Mouse (Mus musculus) heart, postnatal 0 days (tissue): ENCODE data around the gene Dohh. TPM values are rescaled to one million over a fixed set of nuclear protein-coding genes. Genes with fewer than 3 reads are reported as not detected.

Experiments
- ATAC-seq: fragments of 200-750 bp; cut with Nextera tagmentation; 2 replicates; pipeline ENCODE4 v1.8.0; 2017; ENCODE audit warnings: low read depth, moderate number of reproducible peaks, moderate library complexity; ENCODE audit not compliant: insufficient read depth
- DNase-seq: peaks from one replicate; pipeline ENCODE4 v3.0.0-alpha.2; 2016; ENCODE audit warnings: low spot score
- H3K27ac ChIP-seq: fragments of 300-500 bp; sonication (generic); 2 replicates; pipeline ENCODE4 v1.5.1; 2014; ENCODE audit warnings: low read depth, mild to moderate bottlenecking
- H3K27me3 ChIP-seq: fragments of 300-500 bp; sonication (generic); 2 replicates; pipeline ENCODE4 v1.6.1; 2014; ENCODE audit warnings: low read length, mixed read lengths; ENCODE audit not compliant: control insufficient read depth, insufficient read depth
- H3K36me3 ChIP-seq: fragments of 300-500 bp; sonication (generic); replicated peaks from 2 replicates; pipeline ENCODE4 v1.6.1; 2014; ENCODE audit warnings: low read length, mixed read lengths; ENCODE audit not compliant: control insufficient read depth, insufficient read depth
- H3K4me1 ChIP-seq: fragments of 300-500 bp; sonication (generic); 2 replicates; pipeline ENCODE4 v1.6.1; 2014; ENCODE audit warnings: antibody characterized with exemption; ENCODE audit not compliant: control insufficient read depth, insufficient read depth
- H3K4me2 ChIP-seq: fragments of 300-500 bp; sonication (generic); 2 replicates; pipeline ENCODE4 v1.6.1; 2014; ENCODE audit warnings: low read depth, mild to moderate bottlenecking, low read length, moderate library complexity
- H3K4me3 ChIP-seq: fragments of 300-500 bp; sonication (generic); 2 replicates; pipeline ENCODE4 v1.5.1; 2014; ENCODE audit warnings: low read depth, low read length
- H3K9ac ChIP-seq: fragments of 300-500 bp; sonication (generic); replicated peaks from 2 replicates; pipeline ENCODE4 v1.6.1; 2014; ENCODE audit warnings: low read depth, low read length, mixed read lengths
- H3K9me3 ChIP-seq: fragments of 300-500 bp; sonication (generic); replicated peaks from 2 replicates; pipeline ENCODE4 v1.6.1; 2016; ENCODE audit warnings: low read length; ENCODE audit not compliant: control insufficient read depth
- CTCF ChIP-seq: IDR thresholded peaks from 2 replicates; pipeline ENCODE4 v1.5.1; 2016; ENCODE audit warnings: antibody characterized with exemption, control low read depth, low read depth
- EP300 ChIP-seq: IDR thresholded peaks from 2 replicates; pipeline ENCODE4 v1.6.1; 2016; ENCODE audit warnings: antibody characterized with exemption, low read depth
- WGBS: fragments of 180-500 bp; shearing (Covaris S2); extraction: QIAGEN DNeasy Blood & Tissue Kit; methylation state at CpG from one replicate; pipeline ENCODE4 v1.1.7; 2014; 5-methylcytosine and 5-hydroxymethylcytosine counted together
- polyA plus RNA-seq: library from polyadenylated mRNA; unstranded; fragments of >200 nt; fragmentation: Nextera tagmentation; extraction: Ambion mirVana; gene quantifications from 2 replicates; pipeline ENCODE4 v1.2.1, GENCODE M21; 2015
- total RNA-seq: library from RNA; depleted of rRNA; stranded (reverse); fragments of >200 nt; gene quantifications from 2 replicates; pipeline ENCODE4 v1.2.3, GENCODE M21; 2014; ENCODE audit warnings: low replicate concordance

Dohh gene
- total and polyA plus RNA-seq, 2 experiments from 2014 or later: 75.2 to 123 TPM

DNA sequence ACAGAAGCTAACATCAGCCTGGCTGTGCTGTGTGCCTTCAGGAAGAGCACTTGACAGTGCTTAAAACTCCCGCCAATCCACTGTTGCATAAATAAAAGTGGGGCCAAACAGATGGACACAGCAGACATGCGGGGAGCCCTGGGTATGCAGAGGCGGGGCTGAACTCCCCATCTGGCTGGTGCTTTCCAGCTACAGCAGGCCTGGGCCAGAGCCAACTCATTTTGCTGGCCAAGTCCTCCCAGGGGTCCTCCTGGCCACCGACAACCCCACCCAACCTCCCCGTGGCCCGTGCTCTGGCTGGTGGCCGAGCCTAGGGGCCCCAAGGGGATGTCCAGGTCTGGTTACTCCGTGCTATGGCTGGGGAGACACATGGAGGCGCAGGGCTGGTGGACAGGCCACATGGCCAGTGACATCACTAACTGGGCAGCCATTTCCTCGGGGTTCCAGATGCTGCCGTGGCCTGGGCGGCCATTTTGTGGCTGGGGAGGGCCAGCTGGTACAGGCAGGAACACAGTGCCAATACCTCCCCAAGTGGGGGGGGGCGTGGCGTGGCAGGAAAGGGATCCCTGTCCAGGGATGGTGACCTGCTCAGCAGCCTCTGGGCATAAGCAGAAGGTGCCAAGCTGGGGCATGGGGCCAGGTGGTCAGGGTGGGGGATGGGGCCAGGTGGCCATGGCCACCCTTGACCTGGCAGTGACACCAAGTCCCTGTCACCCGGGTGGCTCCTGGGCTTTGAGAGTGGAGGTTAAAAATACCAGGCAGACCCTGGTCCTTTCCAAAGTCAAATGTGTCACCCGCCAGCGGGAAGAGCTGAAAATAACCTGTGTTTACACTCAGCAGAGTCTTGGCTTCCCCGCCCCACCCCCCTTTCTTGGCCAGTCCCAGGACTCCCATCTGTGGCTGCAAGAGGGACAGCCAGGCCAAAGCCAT, 27.5 kb downstream of the Dohh start:
- Histone ChIP-seq H3K27me3 (no peaks in the 10 kb centered on the region), H3K4me1 (peaks cover 83% of the 10 kb centered on the region)
- ATAC-seq: peak; percentile 55

DNA sequence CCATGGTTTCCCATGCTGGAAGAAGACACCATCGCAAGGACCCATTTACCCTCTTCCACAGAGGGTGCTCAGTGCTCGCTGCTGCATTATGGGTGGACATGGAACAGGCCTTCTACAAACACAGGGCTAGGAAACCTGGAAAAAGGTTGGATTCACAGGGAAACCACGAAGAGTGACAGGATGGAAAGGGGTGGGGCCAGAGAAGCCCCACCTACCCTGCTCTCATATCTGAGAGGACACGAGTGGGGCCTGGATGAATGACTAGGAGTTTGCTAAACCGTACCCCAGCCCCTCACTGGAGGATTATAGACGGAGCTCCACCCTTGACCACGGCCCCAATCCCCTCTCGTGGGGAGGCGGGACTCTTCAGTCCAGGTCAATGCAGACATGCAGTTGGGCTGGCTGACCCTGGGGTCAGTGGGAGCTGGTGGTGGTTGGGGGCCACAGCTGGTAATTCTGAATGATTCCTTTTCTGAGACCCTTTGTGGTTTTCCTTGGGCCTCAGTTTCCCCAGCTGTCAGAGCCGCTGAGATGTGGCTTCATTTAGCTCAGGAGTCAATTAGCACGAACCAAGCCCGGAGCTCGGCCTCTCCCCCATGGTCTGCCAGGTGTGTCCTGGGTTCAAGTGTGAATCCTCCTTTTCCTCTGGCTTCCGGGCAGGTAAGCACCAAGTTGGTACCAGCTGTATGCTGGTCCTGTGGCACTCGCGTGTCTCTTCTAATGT, 28.5 kb downstream of the Dohh start:
- TF ChIP-seq EP300: no peak
- no peak for TF ChIP-seq CTCF
- no peaks in the 10 kb centered on the region for H3K27me3 ChIP-seq
- no peaks in the 10 kb centered on the region for H3K9me3 ChIP-seq
- DNase-seq (no peak), ATAC-seq (no peak)
- H3K4me2 ChIP-seq: peak overlapping the region; percentile 33
- H3K27ac ChIP-seq: peak overlapping the region; percentile 97
- WGBS: 62% methylated on average over 16 of the region's 16 CpGs
- no peak overlapping the region for H3K4me3 ChIP-seq
- H3K9ac ChIP-seq: 0 out of 2 replicates have a peak overlapping the region, but pooled peaks have one; percentile 8
- H3K4me1 ChIP-seq: peaks cover 83% of the 10 kb centered on the region
- H3K36me3 ChIP-seq: 0 out of 2 replicates have a peak, but pooled peaks cover 7% of the 10 kb centered on the region

More for the DNA sequence above, 27.5 kb downstream of the Dohh start:
- 0 out of 2 replicates have a peak overlapping the region, but pooled peaks have one; percentile 8 for H3K9ac ChIP-seq
- peaks cover 15% of the 10 kb centered on the region for H3K36me3 ChIP-seq
- 13% methylated on average over 18 of the region's 18 CpGs for WGBS
- no peaks in the 10 kb centered on the region for H3K9me3 ChIP-seq
- H3K27ac ChIP-seq: peak overlapping the region; percentile 97
- H3K4me3 ChIP-seq: no peak overlapping the region
- peak; percentile 84 for DNase-seq
- TF ChIP-seq CTCF (no peak), EP300 (peak; percentile 87)
- peak overlapping the region; percentile 33 for H3K4me2 ChIP-seq

DNA sequence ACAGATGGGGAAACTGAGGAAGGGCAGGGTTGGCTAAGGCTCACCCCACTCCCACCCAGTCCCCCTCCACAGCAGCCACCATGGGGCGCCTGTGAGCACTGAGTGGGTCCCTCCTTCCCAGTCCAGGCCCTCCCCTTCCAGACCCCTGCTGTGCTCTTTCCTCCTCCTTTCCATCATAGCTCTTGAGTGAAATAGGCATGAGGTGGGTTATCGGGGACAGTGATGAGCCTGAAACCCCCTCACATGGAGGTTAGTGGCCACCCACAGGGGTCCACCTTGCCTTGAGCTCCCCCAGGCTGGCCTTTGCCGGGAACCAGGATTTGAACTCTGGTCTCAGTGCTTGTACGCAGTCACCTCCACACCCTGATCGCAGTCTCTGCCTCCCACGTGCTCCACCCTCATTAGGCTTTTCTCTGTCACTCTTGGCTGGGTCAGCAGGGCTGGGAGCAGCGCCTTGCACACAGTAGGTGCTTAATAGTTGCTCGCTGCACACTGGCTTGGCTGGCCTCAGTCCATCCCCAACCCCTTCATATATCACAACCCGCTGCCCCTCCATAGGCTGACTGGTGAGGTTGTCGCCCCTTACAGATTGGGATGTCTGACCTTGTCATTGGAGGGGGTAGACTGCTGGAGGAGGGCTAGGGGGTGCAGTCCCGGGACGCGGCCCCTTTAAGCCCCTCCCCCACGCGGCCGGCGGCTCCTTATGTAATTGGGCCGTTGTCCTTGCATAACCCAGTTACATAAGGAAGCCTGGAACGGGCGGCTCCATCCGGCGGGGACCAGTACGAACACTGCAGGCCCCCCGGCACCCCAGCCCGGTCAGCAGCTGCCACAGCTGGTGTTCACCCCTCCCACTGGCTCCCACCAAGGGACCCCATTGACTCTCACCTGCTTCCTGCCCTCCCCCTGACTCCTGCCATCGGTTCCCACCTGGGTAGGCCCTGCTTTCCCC, 29.4 kb downstream of the Dohh start:
- H3K4me3 ChIP-seq: no peak overlapping the region
- TF ChIP-seq CTCF (no peak), EP300 (peak; percentile 99)
- ATAC-seq: peak; percentile 21

DNA sequence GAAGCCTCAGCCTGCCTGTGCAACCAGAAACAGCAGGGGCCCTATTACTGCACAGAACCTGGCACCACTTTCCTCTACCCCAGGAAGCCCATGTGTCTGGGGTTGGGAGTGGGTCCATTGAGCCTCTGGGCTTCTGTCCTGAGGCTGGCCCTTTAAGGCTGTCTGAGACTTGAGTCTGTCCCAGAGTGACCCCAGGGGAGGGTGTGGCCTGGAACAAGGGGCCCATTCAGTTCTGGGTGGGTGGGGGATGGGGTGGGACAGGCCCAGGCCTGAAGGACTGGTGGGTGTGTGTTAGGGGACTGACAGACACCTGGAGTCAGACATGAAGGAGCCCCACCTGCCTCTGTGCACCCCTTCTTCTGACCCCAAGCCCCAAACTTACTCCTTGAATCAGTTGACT, 30.5 kb downstream of the Dohh start:
- Histone ChIP-seq H3K9me3 (no peaks in the 10 kb centered on the region), H3K36me3 (peaks cover 6% of the 10 kb centered on the region; the same call in 1 of the 2 replicates), H3K4me3 (no peak overlapping the region), H3K4me1 (peaks cover 88% of the 10 kb centered on the region), H3K4me2 (no peak overlapping the region), H3K27me3 (no peaks in the 10 kb centered on the region), H3K27ac (peak overlapping the region; percentile 97), H3K9ac (no peak overlapping the region)
- ATAC-seq: no peak
- DNase-seq: no peak
- TF ChIP-seq EP300: no peak
- TF ChIP-seq CTCF: no peak

More for the DNA sequence above, 29.4 kb downstream of the Dohh start:
- WGBS: 34% methylated on average over 25 of the region's 26 CpGs
- H3K36me3 ChIP-seq: peaks cover 1% of the 10 kb centered on the region; the same call in 1 of the 2 replicates
- H3K27ac ChIP-seq: peak overlapping the region; percentile 97
- peak overlapping the region; percentile 48 for H3K4me2 ChIP-seq
- H3K9ac ChIP-seq: 0 out of 2 replicates have a peak overlapping the region, but pooled peaks have one; percentile 6
- H3K4me1 ChIP-seq: peaks cover 83% of the 10 kb centered on the region
- no peaks in the 10 kb centered on the region for H3K27me3 ChIP-seq
- DNase-seq: peak; percentile 72
- no peaks in the 10 kb centered on the region for H3K9me3 ChIP-seq

DNA sequence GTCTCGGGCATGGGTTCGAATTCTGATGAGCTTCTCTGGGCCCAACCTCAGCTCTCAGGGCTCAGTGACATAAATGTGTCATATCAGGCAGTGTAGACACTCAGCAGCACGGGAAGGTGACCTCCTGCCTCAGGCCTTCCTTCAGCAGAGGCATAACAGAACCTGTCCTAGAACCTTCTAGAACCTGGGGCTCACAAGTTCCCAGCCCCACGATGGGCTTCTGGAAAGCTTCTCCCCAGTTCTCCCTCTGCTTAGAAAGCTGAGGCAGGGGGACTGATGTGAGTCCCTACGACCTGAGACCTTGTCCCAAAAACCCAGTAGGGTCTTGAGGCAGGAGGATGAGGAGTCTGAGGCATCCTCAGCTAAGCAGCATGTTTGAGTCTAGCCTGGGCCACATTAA, 30.9 kb downstream of the Dohh start:
- Histone ChIP-seq H3K4me2 (no peak overlapping the region), H3K27ac (peak overlapping the region; percentile 97), H3K4me1 (peaks cover 88% of the 10 kb centered on the region)

More for the DNA sequence above, 30.9 kb downstream of the Dohh start:
- Histone ChIP-seq H3K27me3 (no peaks in the 10 kb centered on the region), H3K4me3 (no peak overlapping the region), H3K9ac (no peak overlapping the region), H3K9me3 (no peaks in the 10 kb centered on the region), H3K36me3 (peaks cover 9% of the 10 kb centered on the region)
- ATAC-seq (no peak), DNase-seq (no peak)
- no peak for TF ChIP-seq CTCF
- no peak for TF ChIP-seq EP300
- WGBS: 74% methylated on average over 5 of the region's 5 CpGs
